Mouse (Mus musculus): ENCODE results near the gene Rcor1. TPM values are rescaled to one million over a fixed set of nuclear protein-coding genes. Genes with fewer than 3 reads are reported as not detected.

Rcor1 gene
- polyA plus RNA-seq, 1 experiment from 2014 or later = 13.0 TPM

- Histone ChIP-seq H3K4me1 (no peaks in the 10 kb centered on the region), H3K4me2 (replicated peaks) (no peak overlapping the region), H3K27ac (no peak overlapping the region), H3K36me3 (no peaks in the 10 kb centered on the region), H3K4me3 (no peak overlapping the region), H3K9me3 (no peaks in the 10 kb centered on the region), H3K27me3 (no peaks in the 10 kb centered on the region), H3K9ac (no peak overlapping the region)
- WGBS = 56% methylated on average over 19 of the region's 19 CpGs
- no peak for ATAC-seq (ENCODE audit: insufficient number of reproducible peaks, insufficient read depth, low FRiP score, low TSS enrichment)
These were observed 10.7 kb upstream of the Rcor1 start for GRCm38 (mm10) chr12:111028176-111029167.

- Histone ChIP-seq H3K4me3 (no peak overlapping the region), H3K4me2 (replicated peaks) (no peak overlapping the region), H3K9ac (no peak overlapping the region), H3K27ac (no peak overlapping the region), H3K27me3 (no peaks in the 10 kb centered on the region), H3K36me3 (no peaks in the 10 kb centered on the region), H3K4me1 (no peaks in the 10 kb centered on the region), H3K9me3 (no peaks in the 10 kb centered on the region)
- 67% methylated on average over 7 of the region's 7 CpGs for WGBS
- ATAC-seq (ENCODE audit: insufficient number of reproducible peaks, insufficient read depth, low FRiP score, low TSS enrichment) = no peak
These were observed 9.8 kb upstream of the Rcor1 start for GRCm38 (mm10) chr12:111029291-111029890.

GRCm38 (mm10) chr12:111032839-111033238 lies 6.3 kb upstream of the Rcor1 start:
- peaks cover 4% of the 10 kb centered on the region; the same call in 1 of the 2 replicates for H3K4me1 ChIP-seq
- WGBS = 77% methylated on average over 5 of the region's 5 CpGs
- H3K4me2 ChIP-seq (replicated peaks) = no peak overlapping the region
- no peak overlapping the region for H3K27ac ChIP-seq
- H3K9me3 ChIP-seq = no peaks in the 10 kb centered on the region
- no peaks in the 10 kb centered on the region for H3K36me3 ChIP-seq
- H3K27me3 ChIP-seq = no peaks in the 10 kb centered on the region
- no peak for ATAC-seq (ENCODE audit: insufficient number of reproducible peaks, insufficient read depth, low FRiP score, low TSS enrichment)
- H3K4me3 ChIP-seq = no peak overlapping the region
- H3K9ac ChIP-seq = no peak overlapping the region

- H3K4me1 ChIP-seq = peaks cover 6% of the 10 kb centered on the region; the same call in 1 of the 2 replicates
- H3K27me3 ChIP-seq = no peaks in the 10 kb centered on the region
- H3K36me3 ChIP-seq = no peaks in the 10 kb centered on the region
- no peak overlapping the region for H3K9ac ChIP-seq
- 58% methylated on average over 12 of the region's 12 CpGs for WGBS
- no peak overlapping the region for H3K4me2 ChIP-seq (replicated peaks)
- no peak for ATAC-seq (ENCODE audit: insufficient number of reproducible peaks, insufficient read depth, low FRiP score, low TSS enrichment)
- no peak overlapping the region for H3K4me3 ChIP-seq
- no peak overlapping the region for H3K27ac ChIP-seq
- no peaks in the 10 kb centered on the region for H3K9me3 ChIP-seq
These were observed 3.8 kb upstream of the Rcor1 start for GRCm38 (mm10) chr12:111035182-111035824.

- Histone ChIP-seq H3K9ac (no peak overlapping the region), H3K27ac (no peak overlapping the region), H3K4me2 (replicated peaks) (no peak overlapping the region), H3K4me3 (no peak overlapping the region), H3K9me3 (no peaks in the 10 kb centered on the region), H3K4me1 (peaks cover 10% of the 10 kb centered on the region), H3K27me3 (no peaks in the 10 kb centered on the region), H3K36me3 (no peaks in the 10 kb centered on the region)
- ATAC-seq (ENCODE audit: insufficient number of reproducible peaks, insufficient read depth, low FRiP score, low TSS enrichment) = no peak
These were observed 2.9 kb upstream of the Rcor1 start for GRCm38 (mm10) chr12:111036198-111036775.

- Histone ChIP-seq H3K27me3 (no peaks in the 10 kb centered on the region), H3K4me1 (peaks cover 13% of the 10 kb centered on the region), H3K9ac (peak overlapping the region; percentile 80; the same call in 1 of the 2 replicates), H3K27ac (peak overlapping the region; percentile 100), H3K36me3 (peaks cover 2% of the 10 kb centered on the region; the same call in 1 of the 2 replicates), H3K9me3 (no peaks in the 10 kb centered on the region), H3K4me3 (peak overlapping the region; percentile 97), H3K4me2 (replicated peaks) (peak overlapping the region; percentile 91)
- WGBS = 52% methylated on average over 18 of the region's 18 CpGs
- no peak for ATAC-seq (ENCODE audit: insufficient number of reproducible peaks, insufficient read depth, low FRiP score, low TSS enrichment)
These were observed 1.6 kb upstream of the Rcor1 start for GRCm38 (mm10) chr12:111037241-111038180.

- peaks cover 8% of the 10 kb centered on the region; the same call in 1 of the 2 replicates for H3K36me3 ChIP-seq
- H3K27me3 ChIP-seq = no peaks in the 10 kb centered on the region
- peak overlapping the region; percentile 80 for H3K9ac ChIP-seq
- H3K9me3 ChIP-seq = no peaks in the 10 kb centered on the region
- peak overlapping the region; percentile 97 for H3K4me3 ChIP-seq
- peak; percentile 54 for ATAC-seq (ENCODE audit: insufficient number of reproducible peaks, insufficient read depth, low FRiP score, low TSS enrichment)
- WGBS = under 1% methylated on average over 54 of the region's 54 CpGs
- H3K27ac ChIP-seq = peak overlapping the region; percentile 100
- H3K4me1 ChIP-seq = peaks cover 13% of the 10 kb centered on the region
- H3K4me2 ChIP-seq (replicated peaks) = peak overlapping the region; percentile 91
These were observed 748 bp upstream of the Rcor1 start for GRCm38 (mm10) chr12:111038231-111038975.

GRCm38 (mm10) chr12:111039771-111040530 lies 800 bp downstream of the Rcor1 start:
- H3K9me3 ChIP-seq = no peaks in the 10 kb centered on the region
- ATAC-seq (ENCODE audit: insufficient number of reproducible peaks, insufficient read depth, low FRiP score, low TSS enrichment) = no peak
- H3K9ac ChIP-seq = peak overlapping the region; percentile 97
- H3K27me3 ChIP-seq = no peaks in the 10 kb centered on the region
- peak overlapping the region; percentile 100 for H3K27ac ChIP-seq
- H3K4me1 ChIP-seq = peaks cover 13% of the 10 kb centered on the region
- peak overlapping the region; percentile 97 for H3K4me3 ChIP-seq
- peak overlapping the region; percentile 91 for H3K4me2 ChIP-seq (replicated peaks)
- under 1% methylated on average over 64 of the region's 65 CpGs for WGBS
- H3K36me3 ChIP-seq = peaks cover 12% of the 10 kb centered on the region; the same call in 1 of the 2 replicates

GRCm38 (mm10) chr12:111040531-111040860 lies 1.3 kb downstream of the Rcor1 start:
- ATAC-seq (ENCODE audit: insufficient number of reproducible peaks, insufficient read depth, low FRiP score, low TSS enrichment) = no peak
- Histone ChIP-seq H3K36me3 (peaks cover 12% of the 10 kb centered on the region; the same call in 1 of the 2 replicates), H3K27me3 (no peaks in the 10 kb centered on the region), H3K27ac (no peak overlapping the region), H3K4me1 (peaks cover 13% of the 10 kb centered on the region), H3K9me3 (no peaks in the 10 kb centered on the region), H3K9ac (peak overlapping the region; percentile 97), H3K4me3 (peak overlapping the region; percentile 97), H3K4me2 (replicated peaks) (peak overlapping the region; percentile 91)
- WGBS = 6% methylated on average over 3 of the region's 3 CpGs
